Mouse (Mus musculus): ENCODE measurements at regions not wholly inside any gene's neighbourhood (a gene's known extent, or its start where the extent isn't known, plus 50 kb on each side); places are given as distances from the start of the nearest gene placed in this dataset.

- no peaks in the 10 kb centered on the region for H3K36me3 ChIP-seq (ENCODE audit: control insufficient read depth, insufficient read depth)
- no peaks in the 10 kb centered on the region for H3K9me3 ChIP-seq (ENCODE audit: control insufficient read depth)
- no peak overlapping the region for H3K4me3 ChIP-seq (ENCODE audit: low read depth, low read length)
- no peak for ATAC-seq
- no peak overlapping the region for H3K4me2 ChIP-seq (replicated peaks; ENCODE audit: low read depth)
- no peak overlapping the region for H3K9ac ChIP-seq (ENCODE audit: low read depth, low read length)
- H3K27ac ChIP-seq (ENCODE audit: low read depth, low read length) = no peak overlapping the region
- WGBS = 70% methylated on average over 14 of the region's 14 CpGs
- H3K27me3 ChIP-seq (replicated peaks; ENCODE audit: control insufficient read depth, insufficient read depth, low read length) = no peaks in the 10 kb centered on the region
- no peaks in the 10 kb centered on the region for H3K4me1 ChIP-seq (replicated peaks; ENCODE audit: control insufficient read depth, insufficient read depth, low read length)
- TF ChIP-seq CTCF (IDR thresholded peaks at IDR 0.05; ENCODE audit: low read depth) = no peak
Measured at GRCm38 (mm10) chr10:12019159-12019779, 676.1 kb downstream of the Epm2a start.

- TF ChIP-seq CTCF (IDR thresholded peaks at IDR 0.05; ENCODE audit: low read depth) = no peak
- H3K9ac ChIP-seq (ENCODE audit: low read depth, low read length) = no peak overlapping the region
- H3K4me3 ChIP-seq (ENCODE audit: low read depth, low read length) = no peak overlapping the region
- no peaks in the 10 kb centered on the region for H3K36me3 ChIP-seq (ENCODE audit: control insufficient read depth, insufficient read depth)
- no peaks in the 10 kb centered on the region for H3K9me3 ChIP-seq (ENCODE audit: control insufficient read depth)
- no peaks in the 10 kb centered on the region for H3K4me1 ChIP-seq (replicated peaks; ENCODE audit: control insufficient read depth, insufficient read depth, low read length)
- ATAC-seq = no peak
- no peaks in the 10 kb centered on the region for H3K27me3 ChIP-seq (replicated peaks; ENCODE audit: control insufficient read depth, insufficient read depth, low read length)
- no peak overlapping the region for H3K27ac ChIP-seq (ENCODE audit: low read depth, low read length)
- H3K4me2 ChIP-seq (replicated peaks; ENCODE audit: low read depth) = no peak overlapping the region
- WGBS = 83% methylated on average over 4 of the region's 4 CpGs
Measured at GRCm38 (mm10) chr10:12020576-12020975, 677.4 kb downstream of the Epm2a start.

- Histone ChIP-seq H3K4me3 (ENCODE audit: low read depth, low read length) (no peak overlapping the region), H3K4me1 (replicated peaks; ENCODE audit: control insufficient read depth, insufficient read depth, low read length) (no peaks in the 10 kb centered on the region), H3K36me3 (ENCODE audit: control insufficient read depth, insufficient read depth) (no peaks in the 10 kb centered on the region), H3K27me3 (replicated peaks; ENCODE audit: control insufficient read depth, insufficient read depth, low read length) (no peaks in the 10 kb centered on the region), H3K9ac (ENCODE audit: low read depth, low read length) (no peak overlapping the region), H3K4me2 (replicated peaks; ENCODE audit: low read depth) (no peak overlapping the region), H3K27ac (ENCODE audit: low read depth, low read length) (no peak overlapping the region), H3K9me3 (ENCODE audit: control insufficient read depth) (no peaks in the 10 kb centered on the region)
- ATAC-seq = no peak
- 26% methylated on average over 1 of the region's 1 CpGs for WGBS
- TF ChIP-seq CTCF (IDR thresholded peaks at IDR 0.05; ENCODE audit: low read depth) = no peak
Measured at GRCm38 (mm10) chr10:12035159-12035558, 692.0 kb downstream of the Epm2a start.

GRCm38 (mm10) chr10:12045937-12046336 is 702.7 kb downstream of the Epm2a start:
- Histone ChIP-seq H3K27ac (ENCODE audit: low read depth, low read length) (no peak overlapping the region), H3K4me1 (replicated peaks; ENCODE audit: control insufficient read depth, insufficient read depth, low read length) (no peaks in the 10 kb centered on the region), H3K36me3 (ENCODE audit: control insufficient read depth, insufficient read depth) (no peaks in the 10 kb centered on the region), H3K27me3 (replicated peaks; ENCODE audit: control insufficient read depth, insufficient read depth, low read length) (no peaks in the 10 kb centered on the region), H3K9me3 (ENCODE audit: control insufficient read depth) (no peaks in the 10 kb centered on the region), H3K9ac (ENCODE audit: low read depth, low read length) (no peak overlapping the region), H3K4me3 (ENCODE audit: low read depth, low read length) (no peak overlapping the region), H3K4me2 (replicated peaks; ENCODE audit: low read depth) (no peak overlapping the region)
- no peak for TF ChIP-seq CTCF (IDR thresholded peaks at IDR 0.05; ENCODE audit: low read depth)
- 44% methylated on average over 2 of the region's 2 CpGs for WGBS
- no peak for ATAC-seq

GRCm38 (mm10) chr10:12059728-12060127 is 716.5 kb downstream of the Epm2a start:
- Histone ChIP-seq H3K4me1 (replicated peaks; ENCODE audit: control insufficient read depth, insufficient read depth, low read length) (no peaks in the 10 kb centered on the region), H3K27ac (ENCODE audit: low read depth, low read length) (no peak overlapping the region), H3K9ac (ENCODE audit: low read depth, low read length) (no peak overlapping the region), H3K4me2 (replicated peaks; ENCODE audit: low read depth) (no peak overlapping the region), H3K4me3 (ENCODE audit: low read depth, low read length) (no peak overlapping the region), H3K36me3 (ENCODE audit: control insufficient read depth, insufficient read depth) (no peaks in the 10 kb centered on the region), H3K9me3 (ENCODE audit: control insufficient read depth) (no peaks in the 10 kb centered on the region), H3K27me3 (replicated peaks; ENCODE audit: control insufficient read depth, insufficient read depth, low read length) (no peaks in the 10 kb centered on the region)
- no peak for ATAC-seq
- TF ChIP-seq CTCF (IDR thresholded peaks at IDR 0.05; ENCODE audit: low read depth) = no peak
- WGBS = 89% methylated on average over 1 of the region's 1 CpGs

- 80% methylated on average over 5 of the region's 5 CpGs for whole genome bisulfite sequencing
- no peak overlapping the region for H3K27ac ChIP-seq (ENCODE audit: low read depth, low read length)
- no peak overlapping the region for H3K9ac ChIP-seq (ENCODE audit: low read depth, low read length)
- H3K27me3 ChIP-seq (replicated peaks; ENCODE audit: control insufficient read depth, insufficient read depth, low read length) = no peaks in the 10 kb centered on the region
- H3K4me3 ChIP-seq (ENCODE audit: low read depth, low read length) = no peak overlapping the region
- no peaks in the 10 kb centered on the region for H3K4me1 ChIP-seq (replicated peaks; ENCODE audit: control insufficient read depth, insufficient read depth, low read length)
- H3K4me2 ChIP-seq (replicated peaks; ENCODE audit: low read depth) = no peak overlapping the region
- ATAC-seq = no peak
- no peaks in the 10 kb centered on the region for H3K36me3 ChIP-seq (ENCODE audit: control insufficient read depth, insufficient read depth)
- no peaks in the 10 kb centered on the region for H3K9me3 ChIP-seq (ENCODE audit: control insufficient read depth)
- TF ChIP-seq CTCF (IDR thresholded peaks at IDR 0.05; ENCODE audit: low read depth) = no peak
Measured at GRCm38 (mm10) chr10:12061069-12061861, 718.1 kb downstream of the Epm2a start.
